Mouse (Mus musculus): ENCODE data around the gene Ffar2.
"Not testable (repeated sequence)": the region's sequence is repeated elsewhere in the genome, so short reads cannot be mapped to it uniquely, and the experiment has no call there.

Gene Ffar2

GRCm38 (mm10) chr7:30823675-30824074, at the start of gene Ffar2:
Gene Ffar2, minus strand, starts transcription at chr7:30823775.
- DNase-seq (ENCODE audit: low spot score in 2 of 2), result no peak

- DNase-seq (ENCODE audit: low spot score in 2 of 2), result peak; percentile 61 to 70
These were observed 49.5 kb upstream of the Ffar2 start for GRCm38 (mm10) chr7:30873083-30873482.

DNA sequence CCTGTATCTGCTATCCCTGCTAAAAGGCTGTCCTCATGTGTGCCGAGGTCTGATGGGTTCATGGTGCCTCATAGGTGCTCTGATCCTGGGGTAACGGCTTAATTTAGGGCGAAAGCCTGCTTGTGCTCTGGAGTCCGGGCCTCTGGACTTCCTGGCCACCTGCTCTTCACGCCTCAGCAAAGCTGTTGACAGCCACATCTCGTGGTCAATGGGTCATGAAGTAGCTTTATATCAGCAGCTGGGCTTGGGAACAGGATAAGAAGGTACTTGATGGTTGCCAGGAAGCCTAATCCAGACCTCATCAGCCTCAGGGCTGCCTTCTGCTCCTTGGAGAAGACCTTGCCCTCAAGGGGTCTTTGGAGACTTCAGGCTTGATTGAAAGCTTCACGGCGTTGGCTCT, 39.8 kb upstream of the Ffar2 start:
- DNase-seq (ENCODE audit: low spot score in 2 of 2), result no peak

DNA sequence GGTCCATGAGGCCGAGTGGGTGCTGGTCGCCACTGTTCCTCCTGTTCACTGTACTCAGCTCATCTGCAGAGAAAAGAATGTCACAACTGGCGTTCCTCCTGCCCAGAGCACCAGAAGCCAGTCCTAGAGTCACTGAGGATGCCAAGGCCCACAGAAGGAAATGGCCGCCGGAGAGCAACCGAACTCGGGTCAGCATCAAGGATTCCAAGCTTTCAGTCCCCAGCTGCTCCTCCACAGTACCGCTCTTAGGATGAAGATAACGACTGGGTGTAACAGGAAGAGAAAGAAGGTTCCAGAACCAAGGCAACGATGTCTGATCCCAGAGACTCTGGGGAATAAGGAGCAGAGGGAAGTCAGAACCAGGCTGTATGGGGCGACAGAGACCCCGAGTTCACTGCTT, 37.9 kb upstream of the Ffar2 start, which contains the start of gene Ffar1:
Gene Ffar1, minus strand, starts transcription at position 101 of the 400 bp plus-strand sequence.
- no peak for DNase-seq (ENCODE audit: low spot score in 2 of 2)

DNA sequence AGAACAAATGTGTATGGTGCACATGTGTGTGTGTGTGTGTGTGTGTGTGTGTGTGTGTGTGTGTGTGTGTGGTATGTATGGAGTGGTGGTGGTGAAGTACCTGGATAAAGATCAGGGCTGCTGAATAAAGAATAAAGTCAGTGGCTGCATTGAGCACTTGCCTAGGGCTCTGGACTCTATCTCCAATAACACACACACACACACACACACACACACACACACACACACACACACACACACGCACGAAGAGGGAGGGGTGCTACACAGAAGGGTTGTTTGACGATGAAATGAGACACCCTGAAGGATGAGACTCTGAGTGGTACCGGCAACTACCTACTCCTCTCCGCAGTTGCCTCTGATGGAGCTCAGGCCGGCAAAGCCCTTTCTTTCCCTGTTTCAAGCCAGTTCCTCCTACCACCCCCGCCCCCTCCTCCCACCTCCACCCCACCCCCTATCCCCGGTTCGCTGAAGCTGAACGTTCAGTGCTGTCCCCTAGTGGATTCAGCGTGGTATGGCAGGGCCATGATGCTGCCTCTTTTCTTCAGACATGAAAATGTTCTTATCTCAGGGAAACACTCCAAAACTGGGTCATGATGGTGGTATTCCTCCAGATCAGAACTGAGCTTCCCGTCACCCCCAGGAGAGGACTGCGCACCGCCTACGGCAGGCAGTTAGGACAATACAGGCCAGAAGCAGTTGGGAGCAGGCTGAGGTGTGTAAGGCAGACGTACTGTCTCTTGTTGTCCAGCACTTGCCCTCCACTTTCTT, 36.2 kb upstream of the Ffar2 start:
- peak; percentile 39 to 53 for DNase-seq (ENCODE audit: low spot score in 2 of 2)

DNA sequence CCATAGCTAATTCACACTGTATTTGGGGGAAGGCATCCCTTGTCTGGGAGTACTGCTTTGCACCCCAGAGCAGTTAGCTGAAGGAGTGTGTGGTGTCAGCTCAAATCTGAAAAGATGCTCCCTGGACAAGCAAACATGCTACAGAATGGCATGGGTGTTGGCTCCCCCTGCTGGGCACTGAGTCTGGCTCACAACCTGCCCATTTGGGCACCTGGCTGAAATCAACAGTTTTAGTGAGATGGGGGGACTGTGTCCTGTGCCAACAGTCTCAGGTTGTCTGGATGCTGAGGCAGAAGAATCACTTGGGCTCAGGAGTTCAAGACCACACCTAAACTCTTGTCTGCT, 35.7 kb upstream of the Ffar2 start:
- DNase-seq (ENCODE audit: low spot score in 2 of 2), result peak; percentile 68 to 82

- no peak for DNase-seq (ENCODE audit: low spot score in 2 of 2)
These were observed 34.2 kb upstream of the Ffar2 start for GRCm38 (mm10) chr7:30857746-30858145.

- DNase-seq (ENCODE audit: low spot score in 2 of 2), result no peak
These were observed 32.5 kb upstream of the Ffar2 start, which contains the start of gene Ffar3 for GRCm38 (mm10) chr7:30856078-30856477. Gene Ffar3, minus strand, starts transcription at chr7:30856178.

DNA sequence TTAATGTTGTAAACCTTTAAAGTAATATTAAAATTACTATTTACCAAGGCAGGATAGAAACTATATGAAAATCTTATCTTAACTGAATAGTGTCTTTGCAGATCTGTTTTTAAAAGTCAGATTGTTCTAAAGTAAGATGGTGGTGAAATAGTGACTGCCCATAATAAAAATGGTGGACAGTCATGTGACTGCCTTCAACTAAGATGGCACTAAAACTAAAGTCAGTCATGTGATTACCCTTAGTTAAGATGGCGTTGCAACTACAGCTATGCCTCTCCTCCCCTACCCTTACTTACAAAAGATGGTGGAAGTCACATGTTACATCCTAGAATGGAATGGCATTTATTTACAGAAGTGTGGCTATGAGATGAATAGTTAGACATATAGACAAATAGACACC, 27.8 kb upstream of the Ffar2 start:
- no peak for DNase-seq (ENCODE audit: low spot score in 2 of 2)

DNA sequence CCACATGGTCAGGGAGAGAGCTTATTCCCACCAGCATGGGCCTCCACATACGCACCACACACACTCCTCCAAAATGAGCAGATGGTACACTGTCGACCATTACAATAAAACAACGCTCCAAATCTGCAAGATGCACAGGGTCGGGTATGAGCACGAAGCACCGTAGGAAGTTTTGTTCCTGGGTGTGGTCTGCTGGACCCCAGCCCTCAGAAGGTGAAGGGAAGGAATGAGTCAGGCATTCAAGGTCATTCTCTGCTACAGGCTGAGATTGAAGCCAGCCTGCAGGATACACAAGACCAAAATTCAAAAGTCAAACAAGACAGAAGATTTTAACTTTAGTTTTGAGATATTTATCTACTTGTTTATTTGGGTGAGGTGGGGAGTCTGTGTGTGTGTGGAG, 24.4 kb upstream of the Ffar2 start:
- no peak for DNase-seq (ENCODE audit: low spot score in 2 of 2)

GRCm38 (mm10) chr7:30847386-30847785, 23.8 kb upstream of the Ffar2 start:
- no peak for DNase-seq (ENCODE audit: low spot score in 2 of 2)

DNA sequence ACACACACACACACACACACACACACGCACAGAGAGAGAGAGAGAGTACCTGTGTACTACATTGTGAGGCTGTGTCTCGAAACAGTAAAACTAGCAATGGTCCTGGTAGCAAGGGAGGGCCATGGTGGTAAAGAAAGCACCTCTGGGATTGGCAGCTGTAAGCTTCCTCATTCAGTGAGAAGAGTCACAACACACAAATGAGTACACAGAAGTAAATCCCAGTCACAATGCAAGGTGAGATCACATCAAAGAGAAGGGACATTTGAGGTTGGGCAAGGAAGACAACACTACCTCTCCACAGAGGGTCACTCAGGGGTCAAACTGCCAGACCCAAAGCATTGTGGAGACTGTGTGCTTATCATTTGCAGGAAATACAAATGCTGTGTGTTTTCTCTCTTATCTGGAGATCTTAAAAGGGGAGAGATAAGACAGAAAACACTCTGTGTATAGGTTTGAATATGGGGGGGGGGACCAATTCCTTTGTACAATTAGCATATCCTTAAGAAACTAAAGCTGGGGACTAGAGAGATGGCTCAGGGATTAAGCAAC, 23.0 kb upstream of the Ffar2 start:
- DNase-seq (ENCODE audit: low spot score in 2 of 2), result no peak

GRCm38 (mm10) chr7:30844676-30845297, 21.2 kb upstream of the Ffar2 start:
- DNase-seq (ENCODE audit: low spot score in 2 of 2), result no peak

GRCm38 (mm10) chr7:30842092-30842491, 18.5 kb upstream of the Ffar2 start:
- DNase-seq (ENCODE audit: low spot score in 2 of 2), result no peak

DNA sequence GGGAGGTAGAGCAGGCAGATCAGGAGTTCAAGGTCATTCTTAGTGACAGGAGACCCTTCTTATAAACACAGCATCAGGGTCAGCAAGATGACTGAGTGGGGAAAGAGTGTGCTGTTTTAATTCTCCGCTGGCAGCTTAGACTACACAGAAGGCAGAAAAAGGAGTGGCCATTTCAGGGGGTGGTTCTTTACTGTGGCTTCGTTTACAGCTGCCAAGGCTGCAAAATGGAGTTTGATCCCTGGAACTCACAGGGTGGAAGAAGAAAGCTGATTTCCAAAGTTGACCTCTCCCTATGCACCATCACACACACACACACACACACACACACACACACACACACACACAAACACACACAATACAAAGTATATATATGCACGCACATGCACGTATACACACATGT, 17.8 kb upstream of the Ffar2 start:
- no peak for DNase-seq (ENCODE audit: low spot score in 2 of 2)

GRCm38 (mm10) chr7:30840306-30840705, 16.7 kb upstream of the Ffar2 start:
- no peak for DNase-seq (ENCODE audit: low spot score in 2 of 2)

- DNase-seq (ENCODE audit: low spot score in 2 of 2), result no peak
These were observed 13.7 kb upstream of the Ffar2 start for GRCm38 (mm10) chr7:30837277-30837676.

GRCm38 (mm10) chr7:30832684-30833083, 9.1 kb upstream of the Ffar2 start:
- DNase-seq (ENCODE audit: low spot score in 2 of 2), result not testable (repeated sequence)

- no peak for DNase-seq (ENCODE audit: low spot score in 2 of 2)
These were observed 8.7 kb upstream of the Ffar2 start for GRCm38 (mm10) chr7:30832261-30832660.

DNA sequence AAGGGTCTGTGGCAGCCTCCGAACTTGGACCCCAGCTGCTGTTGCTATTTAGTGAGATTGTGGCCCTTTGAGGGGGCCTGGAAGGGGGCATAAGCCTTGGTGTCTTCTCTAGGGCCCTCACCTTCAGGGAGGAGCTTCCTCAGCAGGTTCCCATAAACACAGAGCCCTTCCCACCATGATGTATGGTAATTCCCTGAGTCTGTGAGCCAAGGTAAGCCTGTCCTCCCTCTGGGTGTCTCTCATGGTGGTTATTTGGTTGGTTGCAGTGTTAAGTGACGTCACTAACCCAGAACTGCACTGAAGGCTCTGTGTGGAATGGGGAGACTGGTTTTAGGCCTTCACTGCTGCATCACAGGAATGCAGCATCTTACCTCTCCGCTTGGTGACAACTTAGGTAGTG, 5.9 kb upstream of the Ffar2 start:
- DNase-seq (ENCODE audit: low spot score in 2 of 2), result no peak

GRCm38 (mm10) chr7:30828871-30829270, 5.3 kb upstream of the Ffar2 start:
- not testable (repeated sequence) for DNase-seq (ENCODE audit: low spot score in 2 of 2)

- no peak for DNase-seq (ENCODE audit: low spot score in 2 of 2)
These were observed 3.1 kb upstream of the Ffar2 start for GRCm38 (mm10) chr7:30826660-30827059.

DNA sequence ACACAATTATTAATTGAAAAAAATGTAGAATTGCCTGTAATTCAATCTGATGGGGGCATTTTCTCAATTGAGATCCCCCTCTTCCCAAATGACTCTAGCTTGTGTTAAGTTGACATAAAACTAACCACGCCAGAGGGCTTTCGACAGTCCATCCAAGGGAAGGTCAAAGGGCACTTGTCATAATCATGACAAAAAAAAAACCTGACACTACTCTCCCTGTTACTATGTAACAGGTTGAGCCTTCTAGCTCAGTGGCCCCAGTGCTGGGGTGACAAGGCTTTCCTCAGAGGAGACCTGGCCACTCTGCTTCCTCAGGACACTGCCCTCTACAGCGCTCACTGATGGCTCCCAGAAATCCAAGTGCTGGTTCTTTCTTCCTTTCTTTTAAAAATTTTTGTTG, 731 bp upstream of the Ffar2 start:
- no peak for DNase-seq (ENCODE audit: low spot score in 2 of 2)
